Mouse (Mus musculus): ENCODE data around the gene Ccl4.

GRCm38 (mm10) chr11:83708715-83709114, 46.3 kb downstream of the Ccl4 start, which contains the start of gene Wfdc18:
- TF ChIP-seq POLR2A (IDR thresholded peaks at IDR 0.05; ENCODE audit: low read depth, low read length): no peak
- TF ChIP-seq CTCF (conservative IDR thresholded peaks at IDR 0.05; ENCODE audit: insufficient read depth, insufficient read length, low read depth, low read length): no peak

Data from kidney, adult 2 months (tissue).